Mouse (Mus musculus): Measurements from ENCODE around the gene 4930432M17Rik. TPM values are rescaled to one million over a fixed set of nuclear protein-coding genes. Genes with fewer than 3 reads are reported as not detected.

Gene 4930432M17Rik
- total and polyA plus RNA-seq, 2 experiments = not detected

- TF ChIP-seq CTCF (IDR thresholded peaks at IDR 0.05; ENCODE audit: low read depth, low read length) (no peak), POLR2A (IDR thresholded peaks at IDR 0.05; ENCODE audit: extremely low read depth, insufficient read depth, low read length) (no peak)
- Histone ChIP-seq H3K4me3 (ENCODE audit: insufficient read depth, low read depth, low read length) (no peak overlapping the region), H3K27me3 (ENCODE audit: control insufficient read depth, insufficient read depth, low read length) (no peaks in the 10 kb centered on the region), H3K4me1 (ENCODE audit: control insufficient read depth, insufficient read depth, low read length) (peaks cover 4% of the 10 kb centered on the region; the same call in 1 of the 2 replicates), H3K9ac (ENCODE audit: low read depth, low read length) (no peak overlapping the region), H3K27ac (replicated peaks; ENCODE audit: insufficient read depth, low read depth, low read length) (no peak overlapping the region), H3K36me3 (ENCODE audit: control insufficient read depth, insufficient read depth, low read length) (no peaks in the 10 kb centered on the region), H3K79me2 (ENCODE audit: control insufficient read depth, insufficient read depth, low read length) (no peaks in the 10 kb centered on the region)
- DNase-seq (ENCODE audit: extremely low read depth, low read depth, low spot score) = no peak
- WGBS = 59% methylated on average over 7 of the region's 7 CpGs
Measured at GRCm38 (mm10) chr3:121635505-121635904, 35.1 kb upstream of the 4930432M17Rik start.

DNA sequence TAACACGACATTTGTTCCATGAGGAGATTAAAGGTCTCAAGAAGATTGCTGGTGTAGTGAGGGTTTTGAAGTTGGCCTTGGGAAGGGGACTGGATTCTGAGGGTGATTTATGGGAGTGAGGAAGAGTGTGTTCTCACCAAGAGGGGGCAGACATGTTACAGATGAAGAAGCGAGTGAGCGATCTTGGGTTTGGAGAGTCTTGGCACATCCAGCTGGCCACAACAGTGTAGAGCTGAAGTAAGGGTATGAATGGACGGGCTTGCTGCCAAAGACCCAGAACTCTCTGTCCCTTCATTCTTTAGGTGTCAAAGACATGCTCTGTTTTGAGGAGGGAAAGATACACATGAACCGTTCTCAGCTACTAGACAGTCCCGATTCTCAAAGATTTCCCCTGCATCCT lies 34.2 kb upstream of the 4930432M17Rik start:
- H3K27ac ChIP-seq (replicated peaks; ENCODE audit: insufficient read depth, low read depth, low read length) = no peak overlapping the region
- 58% methylated on average over 6 of the region's 6 CpGs for WGBS
- peak; percentile 76 for DNase-seq (ENCODE audit: extremely low read depth, low read depth, low spot score)
- H3K27me3 ChIP-seq (ENCODE audit: control insufficient read depth, insufficient read depth, low read length) = no peaks in the 10 kb centered on the region
- TF ChIP-seq CTCF (IDR thresholded peaks at IDR 0.05; ENCODE audit: low read depth, low read length) (peak; percentile 40), POLR2A (IDR thresholded peaks at IDR 0.05; ENCODE audit: extremely low read depth, insufficient read depth, low read length) (no peak)
- H3K4me1 ChIP-seq (ENCODE audit: control insufficient read depth, insufficient read depth, low read length) = peaks cover 4% of the 10 kb centered on the region; the same call in 1 of the 2 replicates
- no peaks in the 10 kb centered on the region for H3K79me2 ChIP-seq (ENCODE audit: control insufficient read depth, insufficient read depth, low read length)
- H3K9ac ChIP-seq (ENCODE audit: low read depth, low read length) = no peak overlapping the region
- H3K4me3 ChIP-seq (ENCODE audit: insufficient read depth, low read depth, low read length) = no peak overlapping the region
- no peaks in the 10 kb centered on the region for H3K36me3 ChIP-seq (ENCODE audit: control insufficient read depth, insufficient read depth, low read length)

DNA sequence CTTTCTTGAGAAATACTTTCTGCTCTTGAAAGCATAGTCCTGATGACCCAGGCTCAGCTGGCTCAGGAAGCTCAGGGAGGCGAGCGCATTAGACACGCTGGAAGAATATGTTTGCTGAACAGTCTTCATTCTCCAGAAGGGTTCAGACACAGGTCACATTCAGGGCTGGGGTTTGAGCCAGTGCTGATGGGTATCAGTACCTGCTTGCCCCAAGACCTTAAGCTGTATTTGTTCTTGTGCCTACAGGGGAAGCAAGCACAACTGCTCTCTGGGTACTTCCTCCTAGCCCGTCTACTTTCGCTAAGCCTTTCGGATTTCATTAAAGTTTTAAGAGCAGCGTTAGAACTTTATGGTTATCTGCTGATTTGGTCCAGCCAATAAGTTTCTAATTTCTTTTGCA lies 33.8 kb upstream of the 4930432M17Rik start:
- DNase-seq (ENCODE audit: extremely low read depth, low read depth, low spot score) = no peak

DNA sequence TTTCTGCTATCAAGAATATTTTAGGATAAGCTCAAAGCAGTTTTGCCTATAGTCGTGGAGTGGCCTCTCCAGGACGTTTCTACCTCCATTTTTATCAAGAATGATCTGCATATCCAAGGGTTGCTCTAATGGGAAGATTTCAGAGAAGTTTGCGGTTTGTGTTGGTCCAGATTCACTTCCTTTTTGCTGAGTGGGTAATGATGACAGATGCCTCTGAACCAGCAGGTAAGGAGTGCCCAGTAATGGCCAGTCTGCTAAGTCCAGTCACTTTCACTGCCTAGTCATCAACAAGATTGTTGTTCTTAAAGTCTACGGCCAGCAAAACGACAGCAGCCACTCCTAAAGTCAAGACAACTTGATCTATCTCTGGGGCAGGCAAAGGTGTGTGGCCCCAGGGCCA lies 32.8 kb upstream of the 4930432M17Rik start:
- H3K4me1 ChIP-seq (ENCODE audit: control insufficient read depth, insufficient read depth, low read length) = peaks cover 4% of the 10 kb centered on the region; the same call in 1 of the 2 replicates
- no peaks in the 10 kb centered on the region for H3K36me3 ChIP-seq (ENCODE audit: control insufficient read depth, insufficient read depth, low read length)
- DNase-seq (ENCODE audit: extremely low read depth, low read depth, low spot score) = no peak
- no peak overlapping the region for H3K4me3 ChIP-seq (ENCODE audit: insufficient read depth, low read depth, low read length)
- H3K79me2 ChIP-seq (ENCODE audit: control insufficient read depth, insufficient read depth, low read length) = no peaks in the 10 kb centered on the region
- no peak for TF ChIP-seq POLR2A (IDR thresholded peaks at IDR 0.05; ENCODE audit: extremely low read depth, insufficient read depth, low read length)
- no peak for TF ChIP-seq CTCF (IDR thresholded peaks at IDR 0.05; ENCODE audit: low read depth, low read length)
- H3K27ac ChIP-seq (replicated peaks; ENCODE audit: insufficient read depth, low read depth, low read length) = no peak overlapping the region
- no peak overlapping the region for H3K9ac ChIP-seq (ENCODE audit: low read depth, low read length)
- no peaks in the 10 kb centered on the region for H3K27me3 ChIP-seq (ENCODE audit: control insufficient read depth, insufficient read depth, low read length)
- 83% methylated on average over 5 of the region's 5 CpGs for WGBS

More for the DNA sequence above, 33.8 kb upstream of the 4930432M17Rik start:
- 80% methylated on average over 7 of the region's 7 CpGs for WGBS
- TF ChIP-seq POLR2A (IDR thresholded peaks at IDR 0.05; ENCODE audit: extremely low read depth, insufficient read depth, low read length) = no peak
- no peak for TF ChIP-seq CTCF (IDR thresholded peaks at IDR 0.05; ENCODE audit: low read depth, low read length)
- Histone ChIP-seq H3K79me2 (ENCODE audit: control insufficient read depth, insufficient read depth, low read length) (no peaks in the 10 kb centered on the region), H3K36me3 (ENCODE audit: control insufficient read depth, insufficient read depth, low read length) (no peaks in the 10 kb centered on the region), H3K9ac (ENCODE audit: low read depth, low read length) (no peak overlapping the region), H3K27me3 (ENCODE audit: control insufficient read depth, insufficient read depth, low read length) (no peaks in the 10 kb centered on the region), H3K27ac (replicated peaks; ENCODE audit: insufficient read depth, low read depth, low read length) (no peak overlapping the region), H3K4me1 (ENCODE audit: control insufficient read depth, insufficient read depth, low read length) (peaks cover 4% of the 10 kb centered on the region; the same call in 1 of the 2 replicates), H3K4me3 (ENCODE audit: insufficient read depth, low read depth, low read length) (no peak overlapping the region)

- H3K27ac ChIP-seq (replicated peaks; ENCODE audit: insufficient read depth, low read depth, low read length) = no peak overlapping the region
Measured at GRCm38 (mm10) chr3:121638241-121638640, 32.3 kb upstream of the 4930432M17Rik start.

DNA sequence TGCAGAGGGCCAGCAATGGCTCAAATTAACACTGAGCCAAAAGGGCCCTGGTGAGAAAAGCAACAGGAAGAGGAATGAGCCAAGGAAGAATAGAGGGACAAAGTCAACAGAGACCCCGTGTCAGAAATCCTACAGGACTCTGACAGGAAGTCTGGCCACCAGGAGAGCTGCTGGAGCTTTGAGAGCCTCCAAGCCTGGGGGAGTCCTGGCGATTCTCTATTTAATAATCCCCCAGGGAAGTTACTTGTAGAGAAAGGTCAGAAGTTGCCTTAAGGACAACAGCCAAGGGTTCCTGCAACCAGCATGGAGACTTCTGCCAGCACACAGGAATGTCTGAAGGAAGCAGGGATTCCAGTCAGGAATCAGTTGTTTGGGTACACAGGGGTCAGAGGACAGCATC lies 30.0 kb upstream of the 4930432M17Rik start:
- 44% methylated on average over 2 of the region's 2 CpGs for WGBS
- peak; percentile 22 for DNase-seq (ENCODE audit: extremely low read depth, low read depth, low spot score)

More at GRCm38 (mm10) chr3:121638241-121638640, 32.3 kb upstream of the 4930432M17Rik start:
- H3K4me1 ChIP-seq (ENCODE audit: control insufficient read depth, insufficient read depth, low read length) = peaks cover 6% of the 10 kb centered on the region; the same call in 1 of the 2 replicates
- no peaks in the 10 kb centered on the region for H3K36me3 ChIP-seq (ENCODE audit: control insufficient read depth, insufficient read depth, low read length)
- H3K79me2 ChIP-seq (ENCODE audit: control insufficient read depth, insufficient read depth, low read length) = no peaks in the 10 kb centered on the region
- TF ChIP-seq POLR2A (IDR thresholded peaks at IDR 0.05; ENCODE audit: extremely low read depth, insufficient read depth, low read length) (no peak), CTCF (IDR thresholded peaks at IDR 0.05; ENCODE audit: low read depth, low read length) (no peak)
- H3K4me3 ChIP-seq (ENCODE audit: insufficient read depth, low read depth, low read length) = no peak overlapping the region
- no peaks in the 10 kb centered on the region for H3K27me3 ChIP-seq (ENCODE audit: control insufficient read depth, insufficient read depth, low read length)
- WGBS = 95% methylated on average over 3 of the region's 3 CpGs
- no peak for DNase-seq (ENCODE audit: extremely low read depth, low read depth, low spot score)
- no peak overlapping the region for H3K9ac ChIP-seq (ENCODE audit: low read depth, low read length)

More for the DNA sequence above, 30.0 kb upstream of the 4930432M17Rik start:
- TF ChIP-seq POLR2A (IDR thresholded peaks at IDR 0.05; ENCODE audit: extremely low read depth, insufficient read depth, low read length) (no peak), CTCF (IDR thresholded peaks at IDR 0.05; ENCODE audit: low read depth, low read length) (no peak)
- H3K36me3 ChIP-seq (ENCODE audit: control insufficient read depth, insufficient read depth, low read length) = no peaks in the 10 kb centered on the region
- H3K4me3 ChIP-seq (ENCODE audit: insufficient read depth, low read depth, low read length) = no peak overlapping the region
- H3K9ac ChIP-seq (ENCODE audit: low read depth, low read length) = no peak overlapping the region
- H3K27me3 ChIP-seq (ENCODE audit: control insufficient read depth, insufficient read depth, low read length) = no peaks in the 10 kb centered on the region
- no peak overlapping the region for H3K27ac ChIP-seq (replicated peaks; ENCODE audit: insufficient read depth, low read depth, low read length)
- peaks cover 8% of the 10 kb centered on the region; the same call in 1 of the 2 replicates for H3K4me1 ChIP-seq (ENCODE audit: control insufficient read depth, insufficient read depth, low read length)
- no peaks in the 10 kb centered on the region for H3K79me2 ChIP-seq (ENCODE audit: control insufficient read depth, insufficient read depth, low read length)

All from liver, adult 2 months (tissue).